Mouse (Mus musculus) regulatory T cell (primary cell): ENCODE measurements around the gene Grpel1.

ENCODE experiments used
- in situ Hi-C: fragments of 300-600 bp; cut with MboI, MseI; formaldehyde crosslinking; loops from one replicate; pipeline ENCODE4 v1.15.1; 2025; ENCODE audit warnings: high pct_unique_total_duplicates

Gene Grpel1

GRCm38 (mm10) chr5:36508351-36508750 is 43.6 kb downstream of the Grpel1 start:
- in situ Hi-C loops: no loop called here

GRCm38 (mm10) chr5:36510956-36511355 is 46.2 kb downstream of the Grpel1 start:
- in situ Hi-C loops: no loop called here

- in situ Hi-C loops: no loop called here
Observed at GRCm38 (mm10) chr5:36515126-36515525, 50.3 kb downstream of the Grpel1 start.

- in situ Hi-C loops: no loop called here
Observed at GRCm38 (mm10) chr5:36515558-36515957, 50.8 kb downstream of the Grpel1 start.

GRCm38 (mm10) chr5:36517596-36517995 is 52.8 kb downstream of the Grpel1 start:
- in situ Hi-C loops: no loop called here

GRCm38 (mm10) chr5:36519751-36520150 is 55.0 kb downstream of the Grpel1 start:
- in situ Hi-C loops: no loop called here

- in situ Hi-C loops: no loop called here
Observed at GRCm38 (mm10) chr5:36522782-36523181, 58.0 kb downstream of the Grpel1 start.

GRCm38 (mm10) chr5:36523219-36523703 is 58.5 kb downstream of the Grpel1 start:
- in situ Hi-C loops: no loop called here
